Mouse (Mus musculus) liver, embryonic 11.5 days (tissue): ENCODE data around the gene T. TPM values are rescaled to one million over a fixed set of nuclear protein-coding genes. Genes with fewer than 3 reads are reported as not detected.
A peak's percentile ranks its signal among the peaks of the same experiment; 100 is the strongest.
"Not testable (repeated sequence)": the region's sequence is repeated elsewhere in the genome, so short reads cannot be mapped to it uniquely, and the experiment has no call there.

ENCODE experiments used
- ATAC-seq: fragments of 200-750 bp; cut with Nextera tagmentation; replicated peaks from 2 replicates; pipeline ENCODE4 v1.8.0; 2017; ENCODE audit warnings: moderate number of reproducible peaks, mild to moderate bottlenecking, moderate TSS enrichment, moderate library complexity; ENCODE audit not compliant: low FRiP score
- DNase-seq: peaks from one replicate; pipeline ENCODE4 v3.0.0-alpha.2; 2017; ENCODE audit warnings: low spot score
- H3K27ac ChIP-seq: fragments of 300-500 bp; sonication (generic); 2 replicates; pipeline ENCODE4 v1.5.1; 2014; ENCODE audit warnings: mild to moderate bottlenecking, low read depth, low read length, control low read depth
- H3K27me3 ChIP-seq: fragments of 300-500 bp; sonication (generic); replicated peaks from 2 replicates; pipeline ENCODE4 v1.6.1; 2014; ENCODE audit warnings: low read length, mixed read lengths; ENCODE audit not compliant: control insufficient read depth, insufficient read depth
- H3K36me3 ChIP-seq: fragments of 300-500 bp; sonication (generic); 2 replicates; pipeline ENCODE4 v1.6.1; 2014; ENCODE audit warnings: mild to moderate bottlenecking, low read length, moderate library complexity, mixed read lengths; ENCODE audit not compliant: control insufficient read depth, insufficient read depth
- H3K4me1 ChIP-seq: fragments of 300-500 bp; sonication (generic); replicated peaks from 2 replicates; pipeline ENCODE4 v1.6.1; 2014; ENCODE audit warnings: low read length, mixed read lengths; ENCODE audit not compliant: control insufficient read depth, insufficient read depth
- H3K4me2 ChIP-seq: fragments of 300-500 bp; sonication (generic); 2 replicates; pipeline ENCODE4 v1.6.1; 2014; ENCODE audit warnings: mild to moderate bottlenecking, control low read depth, moderate library complexity
- H3K4me3 ChIP-seq: fragments of 300-500 bp; sonication (generic); 2 replicates; pipeline ENCODE4 v1.5.1; 2014; ENCODE audit warnings: low read depth, low read length, control low read depth
- H3K9ac ChIP-seq: fragments of 300-500 bp; sonication (generic); 2 replicates; pipeline ENCODE4 v1.6.1; 2014; ENCODE audit warnings: low read depth, low read length, control low read depth
- H3K9me3 ChIP-seq: fragments of 300-500 bp; sonication (generic); 2 replicates; pipeline ENCODE4 v1.6.1; 2016; ENCODE audit warnings: low read length, inconsistent platforms, mixed read lengths; ENCODE audit not compliant: control insufficient read depth
- WGBS: fragments of 180-500 bp; shearing (Covaris S2); extraction: QIAGEN DNeasy Blood & Tissue Kit; methylation state at CpG from one replicate; pipeline ENCODE4 v1.1.7; 2014; 5-methylcytosine and 5-hydroxymethylcytosine counted together
- polyA plus RNA-seq: library from polyadenylated mRNA; unstranded; fragments of >200 nt; fragmentation: Nextera tagmentation; extraction: Ambion mirVana; gene quantifications from 2 replicates; pipeline ENCODE4 v1.2.1, GENCODE M21; 2014

The T gene
- polyA plus RNA-seq, 1 experiment from 2014 or later: not detected

GRCm38 (mm10) chr17:8403932-8404331 lies 30.3 kb upstream of the T start:
- DNase-seq, H3K4me2 ChIP-seq: not testable (repeated sequence)
- 32% methylated on average over 6 of the region's 8 CpGs for WGBS

DNA sequence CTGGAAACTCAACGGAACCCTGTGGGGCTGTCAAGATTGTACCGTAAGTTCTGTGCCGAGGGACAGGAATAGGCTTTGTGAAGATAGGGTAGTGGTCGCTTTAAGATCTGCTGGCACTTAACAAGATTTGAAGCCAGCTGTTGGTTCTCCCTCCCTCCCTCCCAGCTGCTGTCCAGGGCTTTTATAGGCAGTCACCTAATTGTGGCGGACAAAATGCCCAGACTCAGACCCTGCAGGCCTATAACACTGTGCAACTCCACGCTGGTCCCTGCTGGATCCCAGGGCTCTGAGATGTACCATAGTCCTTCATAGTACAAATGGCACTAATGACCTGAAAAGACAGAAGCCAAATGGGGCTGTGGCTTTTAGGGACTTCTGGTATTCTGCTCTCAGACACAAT lies 27.9 kb upstream of the T start:
- Histone ChIP-seq H3K4me3 (no peak overlapping the region), H3K4me2 (no peak overlapping the region), H3K27ac (no peak overlapping the region), H3K27me3 (no peaks in the 10 kb centered on the region), H3K4me1 (peaks cover 16% of the 10 kb centered on the region), H3K9me3 (no peaks in the 10 kb centered on the region), H3K36me3 (no peaks in the 10 kb centered on the region), H3K9ac (no peak overlapping the region)
- WGBS: 50% methylated on average over 6 of the region's 6 CpGs
- ATAC-seq (no peak), DNase-seq (no peak)

More at GRCm38 (mm10) chr17:8403932-8404331, 30.3 kb upstream of the T start:
- H3K27ac ChIP-seq, H3K9ac ChIP-seq, H3K27me3 ChIP-seq, H3K36me3 ChIP-seq, H3K4me1 ChIP-seq, H3K4me3 ChIP-seq, H3K9me3 ChIP-seq: not testable (repeated sequence)
- ATAC-seq: 0 out of 2 replicates have a peak, but pooled peaks have one; percentile 45

DNA sequence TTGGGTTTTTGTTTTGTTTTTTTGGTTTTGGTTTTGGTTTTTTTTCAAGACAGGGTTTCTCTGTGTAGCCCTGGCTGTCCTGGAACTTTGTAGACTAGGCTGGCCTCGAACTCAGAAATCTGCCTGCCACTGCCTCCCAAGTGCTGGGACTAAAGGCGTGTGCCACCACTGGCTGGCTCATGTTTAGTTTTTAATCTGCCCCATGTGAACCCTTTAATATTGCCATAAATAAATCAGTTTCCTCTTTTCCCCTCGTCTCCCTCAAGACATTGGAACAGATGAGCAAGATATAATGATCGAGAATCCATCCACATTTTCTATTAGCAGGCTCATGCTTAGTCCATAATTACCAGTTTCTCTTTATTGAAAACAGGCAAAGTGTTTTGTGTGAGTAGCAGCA lies 26.2 kb upstream of the T start:
- H3K4me1 ChIP-seq: peaks cover 16% of the 10 kb centered on the region
- H3K27ac ChIP-seq, H3K4me2 ChIP-seq, H3K36me3 ChIP-seq, H3K27me3 ChIP-seq, H3K9me3 ChIP-seq, DNase-seq, H3K9ac ChIP-seq, ATAC-seq, H3K4me3 ChIP-seq: not testable (repeated sequence)
- 66% methylated on average over 4 of the region's 4 CpGs for WGBS

DNA sequence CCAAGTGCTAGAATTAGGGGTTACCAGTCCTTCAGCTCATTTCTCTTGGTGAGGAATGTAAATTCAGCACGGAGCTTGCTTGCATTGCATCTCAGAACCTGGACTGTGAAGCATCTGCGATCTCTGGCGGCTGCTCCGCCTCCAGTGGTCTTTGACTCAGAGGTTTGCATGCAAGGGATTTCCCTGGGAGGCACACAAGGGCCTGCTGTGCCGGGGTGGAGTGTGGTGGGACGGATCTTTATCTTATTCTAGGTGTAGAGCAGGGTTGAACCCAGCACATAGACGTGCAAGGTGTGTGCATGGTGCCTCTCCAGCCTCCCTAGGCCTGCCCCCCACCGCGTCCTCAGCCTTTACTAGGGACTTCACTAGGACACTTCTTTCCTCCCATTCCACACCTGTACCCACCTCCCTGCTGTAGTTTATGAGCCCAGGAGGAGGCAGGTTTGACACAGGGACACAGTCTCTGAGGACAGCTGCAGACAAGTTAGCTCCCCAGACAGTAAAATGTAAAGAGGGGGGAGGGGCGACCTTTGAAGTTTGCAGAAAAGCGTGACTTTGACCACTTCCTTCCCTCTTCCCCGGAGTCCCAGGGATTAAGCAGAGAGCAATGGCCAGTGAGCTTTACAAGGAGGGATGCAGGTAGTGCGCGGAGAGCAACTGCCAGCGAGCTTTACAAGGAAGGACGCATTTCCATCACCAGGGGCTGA lies 25.5 kb upstream of the T start:
- Histone ChIP-seq H3K4me3 (no peak overlapping the region), H3K4me2 (peak overlapping the region; percentile 48), H3K9me3 (no peaks in the 10 kb centered on the region), H3K27ac (no peak overlapping the region), H3K9ac (no peak overlapping the region), H3K27me3 (no peaks in the 10 kb centered on the region), H3K36me3 (no peaks in the 10 kb centered on the region), H3K4me1 (peaks cover 16% of the 10 kb centered on the region)
- DNase-seq (no peak), ATAC-seq (peak; percentile 18; the same call in 1 of the 2 replicates)
- WGBS: 6% methylated on average over 16 of the region's 16 CpGs

GRCm38 (mm10) chr17:8410330-8410729 lies 23.9 kb upstream of the T start:
- no peak for DNase-seq
- ATAC-seq: peak; percentile 62

GRCm38 (mm10) chr17:8413656-8414055 lies 20.6 kb upstream of the T start:
- H3K4me2 ChIP-seq: no peak overlapping the region
- no peak for DNase-seq
- no peaks in the 10 kb centered on the region for H3K27me3 ChIP-seq
- H3K9ac ChIP-seq: no peak overlapping the region
- no peak overlapping the region for H3K27ac ChIP-seq
- no peaks in the 10 kb centered on the region for H3K36me3 ChIP-seq
- ATAC-seq: no peak
- 51% methylated on average over 5 of the region's 5 CpGs for WGBS
- no peaks in the 10 kb centered on the region for H3K9me3 ChIP-seq
- no peak overlapping the region for H3K4me3 ChIP-seq
- H3K4me1 ChIP-seq: peaks cover 21% of the 10 kb centered on the region

More at GRCm38 (mm10) chr17:8410330-8410729, 23.9 kb upstream of the T start:
- Histone ChIP-seq H3K36me3 (no peaks in the 10 kb centered on the region), H3K4me2 (no peak overlapping the region), H3K4me1 (peaks cover 18% of the 10 kb centered on the region), H3K9me3 (no peaks in the 10 kb centered on the region), H3K27me3 (no peaks in the 10 kb centered on the region), H3K4me3 (no peak overlapping the region), H3K27ac (no peak overlapping the region), H3K9ac (no peak overlapping the region)
- WGBS: 72% methylated on average over 2 of the region's 2 CpGs

DNA sequence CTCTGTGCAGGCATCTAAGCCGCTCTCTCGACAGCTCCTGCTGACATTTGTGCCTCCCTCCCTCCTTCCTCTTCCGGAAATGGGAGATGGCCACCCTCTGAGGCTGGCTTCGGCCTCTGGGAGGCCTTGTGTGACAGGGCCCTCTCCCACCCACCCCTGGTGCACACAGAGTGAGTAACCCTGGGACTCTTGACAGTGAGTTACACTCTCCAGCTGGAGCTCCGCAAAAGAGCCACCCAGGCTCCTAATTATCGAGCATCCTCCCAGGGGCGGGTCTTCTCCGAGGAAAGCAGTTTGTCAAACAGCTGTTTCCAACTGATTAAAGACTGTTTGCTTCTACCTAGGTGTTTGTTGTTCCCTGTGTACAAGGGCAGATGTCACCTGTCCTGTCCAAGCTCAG lies 18.7 kb upstream of the T start:
- Histone ChIP-seq H3K9ac (0 out of 2 replicates have a peak overlapping the region, but pooled peaks have one; percentile 16), H3K27me3 (no peaks in the 10 kb centered on the region), H3K9me3 (no peaks in the 10 kb centered on the region), H3K4me3 (no peak overlapping the region), H3K36me3 (no peaks in the 10 kb centered on the region), H3K4me1 (peaks cover 8% of the 10 kb centered on the region), H3K4me2 (no peak overlapping the region), H3K27ac (no peak overlapping the region)
- WGBS: 17% methylated on average over 8 of the region's 8 CpGs
- no peak for DNase-seq
- peak; percentile 56; the same call in 1 of the 2 replicates for ATAC-seq

DNA sequence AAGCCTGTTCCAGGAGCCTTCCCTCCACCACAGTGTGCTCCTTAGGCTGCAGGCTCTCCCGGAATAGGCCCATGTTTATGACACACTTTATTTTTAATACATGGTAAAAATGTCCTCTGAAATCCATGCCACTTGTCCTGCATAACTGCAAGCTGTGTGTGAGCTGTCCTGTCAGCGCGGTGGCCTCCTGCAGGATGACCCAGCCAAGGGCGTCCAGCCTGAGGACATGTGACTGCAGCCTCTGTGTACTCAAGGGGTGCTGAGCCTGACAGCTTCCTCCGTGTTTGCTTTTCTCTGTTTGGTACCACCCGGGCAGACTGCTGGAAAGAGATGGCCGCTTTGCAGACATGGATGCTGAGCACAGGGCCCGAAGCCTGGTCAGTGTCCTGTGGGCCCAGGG lies 17.4 kb upstream of the T start:
- no peak overlapping the region for H3K4me2 ChIP-seq
- H3K27me3 ChIP-seq: no peaks in the 10 kb centered on the region
- no peaks in the 10 kb centered on the region for H3K9me3 ChIP-seq
- H3K4me1 ChIP-seq: peaks cover 8% of the 10 kb centered on the region
- H3K4me3 ChIP-seq: no peak overlapping the region
- 66% methylated on average over 8 of the region's 8 CpGs for WGBS
- no peaks in the 10 kb centered on the region for H3K36me3 ChIP-seq
- DNase-seq (no peak), ATAC-seq (0 out of 2 replicates have a peak, but pooled peaks have one; percentile 29)
- H3K9ac ChIP-seq: no peak overlapping the region
- no peak overlapping the region for H3K27ac ChIP-seq

- no peaks in the 10 kb centered on the region for H3K36me3 ChIP-seq
- ATAC-seq: no peak
- no peak overlapping the region for H3K27ac ChIP-seq
- WGBS: 56% methylated on average over 1 of the region's 1 CpGs
- H3K4me3 ChIP-seq: no peak overlapping the region
- no peaks in the 10 kb centered on the region for H3K27me3 ChIP-seq
- H3K4me1 ChIP-seq: peaks cover 3% of the 10 kb centered on the region; the same call in 1 of the 2 replicates
- H3K9me3 ChIP-seq: no peaks in the 10 kb centered on the region
- H3K9ac ChIP-seq: no peak overlapping the region
- H3K4me2 ChIP-seq: no peak overlapping the region
- no peak for DNase-seq
Measured at GRCm38 (mm10) chr17:8420739-8421138, 13.5 kb upstream of the T start.
